Mouse (Mus musculus): ENCODE results near the gene Lactbl1. TPM values are rescaled to one million over a fixed set of nuclear protein-coding genes. Genes with fewer than 3 reads are reported as not detected.
A peak's percentile ranks its signal among the peaks of the same experiment; 100 is the strongest.

The Lactbl1 gene
- polyA plus RNA-seq, 1 experiment = 1.1 TPM

- Histone ChIP-seq H3K27ac (ENCODE audit: control insufficient read depth, insufficient read depth, low read length) (no peak overlapping the region), H3K4me3 (ENCODE audit: control insufficient read depth, insufficient read depth, low read length) (no peak overlapping the region), H3K4me1 (replicated peaks; ENCODE audit: control insufficient read depth, insufficient read depth, low read length) (no peaks in the 10 kb centered on the region), H3K36me3 (ENCODE audit: control insufficient read depth, insufficient read depth, low read length) (no peaks in the 10 kb centered on the region), H3K27me3 (ENCODE audit: control insufficient read depth, insufficient read depth, low read length) (no peaks in the 10 kb centered on the region)
- WGBS = 99% methylated on average over 19 of the region's 19 CpGs
- no peak for TF ChIP-seq CTCF (IDR thresholded peaks at IDR 0.05; ENCODE audit: borderline replicate concordance, control insufficient read depth, extremely low read depth, insufficient read depth, low read length, poor library complexity)
- TF ChIP-seq POLR2A (IDR thresholded peaks at IDR 0.05; ENCODE audit: control insufficient read depth, extremely low read depth, insufficient read depth, low read length, poor library complexity) = no peak
- no peak for DNase-seq
Observed at GRCm38 (mm10) chr4:136672335-136673090, 50.1 kb downstream of the Lactbl1 start.

GRCm38 (mm10) chr4:136675439-136675838 lies 53.0 kb downstream of the Lactbl1 start:
- TF ChIP-seq CTCF (IDR thresholded peaks at IDR 0.05; ENCODE audit: borderline replicate concordance, control insufficient read depth, extremely low read depth, insufficient read depth, low read length, poor library complexity) = no peak
- TF ChIP-seq POLR2A (IDR thresholded peaks at IDR 0.05; ENCODE audit: control insufficient read depth, extremely low read depth, insufficient read depth, low read length, poor library complexity) = no peak
- H3K27ac ChIP-seq (ENCODE audit: control insufficient read depth, insufficient read depth, low read length) = no peak overlapping the region
- H3K36me3 ChIP-seq (ENCODE audit: control insufficient read depth, insufficient read depth, low read length) = no peaks in the 10 kb centered on the region
- WGBS = 96% methylated on average over 9 of the region's 9 CpGs
- no peak overlapping the region for H3K4me3 ChIP-seq (ENCODE audit: control insufficient read depth, insufficient read depth, low read length)
- no peaks in the 10 kb centered on the region for H3K27me3 ChIP-seq (ENCODE audit: control insufficient read depth, insufficient read depth, low read length)
- H3K4me1 ChIP-seq (replicated peaks; ENCODE audit: control insufficient read depth, insufficient read depth, low read length) = no peaks in the 10 kb centered on the region
- DNase-seq = no peak

GRCm38 (mm10) chr4:136678480-136678879 lies 56.1 kb downstream of the Lactbl1 start:
- Histone ChIP-seq H3K4me3 (ENCODE audit: control insufficient read depth, insufficient read depth, low read length) (no peak overlapping the region), H3K27me3 (ENCODE audit: control insufficient read depth, insufficient read depth, low read length) (no peaks in the 10 kb centered on the region), H3K27ac (ENCODE audit: control insufficient read depth, insufficient read depth, low read length) (no peak overlapping the region), H3K4me1 (replicated peaks; ENCODE audit: control insufficient read depth, insufficient read depth, low read length) (peaks cover 4% of the 10 kb centered on the region), H3K36me3 (ENCODE audit: control insufficient read depth, insufficient read depth, low read length) (no peaks in the 10 kb centered on the region)
- DNase-seq = peak; percentile 83
- TF ChIP-seq POLR2A (IDR thresholded peaks at IDR 0.05; ENCODE audit: control insufficient read depth, extremely low read depth, insufficient read depth, low read length, poor library complexity) = no peak
- TF ChIP-seq CTCF (IDR thresholded peaks at IDR 0.05; ENCODE audit: borderline replicate concordance, control insufficient read depth, extremely low read depth, insufficient read depth, low read length, poor library complexity) = peak; percentile 63; the same call in 1 of the 2 replicates
- 2% methylated on average over 3 of the region's 3 CpGs for WGBS

GRCm38 (mm10) chr4:136679221-136679620 lies 56.8 kb downstream of the Lactbl1 start:
- Histone ChIP-seq H3K4me1 (replicated peaks; ENCODE audit: control insufficient read depth, insufficient read depth, low read length) (peaks cover 4% of the 10 kb centered on the region), H3K27ac (ENCODE audit: control insufficient read depth, insufficient read depth, low read length) (no peak overlapping the region), H3K36me3 (ENCODE audit: control insufficient read depth, insufficient read depth, low read length) (no peaks in the 10 kb centered on the region), H3K27me3 (ENCODE audit: control insufficient read depth, insufficient read depth, low read length) (no peaks in the 10 kb centered on the region), H3K4me3 (ENCODE audit: control insufficient read depth, insufficient read depth, low read length) (no peak overlapping the region)
- no peak for DNase-seq
- no peak for TF ChIP-seq POLR2A (IDR thresholded peaks at IDR 0.05; ENCODE audit: control insufficient read depth, extremely low read depth, insufficient read depth, low read length, poor library complexity)
- TF ChIP-seq CTCF (IDR thresholded peaks at IDR 0.05; ENCODE audit: borderline replicate concordance, control insufficient read depth, extremely low read depth, insufficient read depth, low read length, poor library complexity) = no peak
- WGBS = 96% methylated on average over 8 of the region's 8 CpGs

- H3K27me3 ChIP-seq (ENCODE audit: control insufficient read depth, insufficient read depth, low read length) = no peaks in the 10 kb centered on the region
- 86% methylated on average over 14 of the region's 14 CpGs for WGBS
- H3K27ac ChIP-seq (ENCODE audit: control insufficient read depth, insufficient read depth, low read length) = no peak overlapping the region
- H3K4me3 ChIP-seq (ENCODE audit: control insufficient read depth, insufficient read depth, low read length) = no peak overlapping the region
- TF ChIP-seq CTCF (IDR thresholded peaks at IDR 0.05; ENCODE audit: borderline replicate concordance, control insufficient read depth, extremely low read depth, insufficient read depth, low read length, poor library complexity) = no peak
- TF ChIP-seq POLR2A (IDR thresholded peaks at IDR 0.05; ENCODE audit: control insufficient read depth, extremely low read depth, insufficient read depth, low read length, poor library complexity) = no peak
- no peaks in the 10 kb centered on the region for H3K36me3 ChIP-seq (ENCODE audit: control insufficient read depth, insufficient read depth, low read length)
- no peak for DNase-seq
- H3K4me1 ChIP-seq (replicated peaks; ENCODE audit: control insufficient read depth, insufficient read depth, low read length) = peaks cover 4% of the 10 kb centered on the region
Observed at GRCm38 (mm10) chr4:136680641-136681040, 58.2 kb downstream of the Lactbl1 start.

- Histone ChIP-seq H3K4me3 (ENCODE audit: control insufficient read depth, insufficient read depth, low read length) (no peak overlapping the region), H3K4me1 (replicated peaks; ENCODE audit: control insufficient read depth, insufficient read depth, low read length) (peaks cover 4% of the 10 kb centered on the region), H3K27me3 (ENCODE audit: control insufficient read depth, insufficient read depth, low read length) (no peaks in the 10 kb centered on the region), H3K27ac (ENCODE audit: control insufficient read depth, insufficient read depth, low read length) (no peak overlapping the region), H3K36me3 (ENCODE audit: control insufficient read depth, insufficient read depth, low read length) (no peaks in the 10 kb centered on the region)
- TF ChIP-seq POLR2A (IDR thresholded peaks at IDR 0.05; ENCODE audit: control insufficient read depth, extremely low read depth, insufficient read depth, low read length, poor library complexity) (no peak), CTCF (IDR thresholded peaks at IDR 0.05; ENCODE audit: borderline replicate concordance, control insufficient read depth, extremely low read depth, insufficient read depth, low read length, poor library complexity) (no peak)
- WGBS = 80% methylated on average over 6 of the region's 6 CpGs
- peak; percentile 32 for DNase-seq
Observed at GRCm38 (mm10) chr4:136684485-136684884, 62.1 kb downstream of the Lactbl1 start.
